Mouse (Mus musculus) bone marrow macrophage, adult 2 months (primary cell): ENCODE data around the gene Pola2. TPM values are rescaled to one million over a fixed set of nuclear protein-coding genes. Genes with fewer than 3 reads are reported as not detected.

Source experiments
- H3K27ac ChIP-seq: 2 replicates; pipeline ENCODE4 v1.5.1; 2012; ENCODE audit warnings: low read depth, low read length; ENCODE audit not compliant: insufficient read depth
- H3K4me1 ChIP-seq: 2 replicates; pipeline ENCODE4 v1.6.1; 2012; ENCODE audit warnings: low read length; ENCODE audit not compliant: control insufficient read depth, insufficient read depth
- H3K4me3 ChIP-seq: 2 replicates; pipeline ENCODE4 v1.5.1; 2012; ENCODE audit warnings: mild to moderate bottlenecking, low read length, moderate library complexity; ENCODE audit not compliant: insufficient read depth
- CTCF ChIP-seq: IDR thresholded peaks from 2 replicates; pipeline ENCODE4 v1.5.1; 2012; ENCODE audit warnings: low read depth, mild to moderate bottlenecking, low read length, moderate library complexity
- POLR2A ChIP-seq: IDR thresholded peaks from 2 replicates; pipeline ENCODE4 v1.6.1; 2012; ENCODE audit warnings: mild to moderate bottlenecking, low read depth, low read length, borderline replicate concordance
- polyA plus RNA-seq: library from polyadenylated mRNA; stranded (reverse); fragments of >200 nt; gene quantifications from 2 replicates; pipeline ENCODE4 v1.2.4, GENCODE M21; 2012; ENCODE audit not compliant: missing spikeins, insufficient read depth, insufficient read length

Pola2 gene
- polyA plus RNA-seq, 1 experiment = 24.7 TPM

DNA sequence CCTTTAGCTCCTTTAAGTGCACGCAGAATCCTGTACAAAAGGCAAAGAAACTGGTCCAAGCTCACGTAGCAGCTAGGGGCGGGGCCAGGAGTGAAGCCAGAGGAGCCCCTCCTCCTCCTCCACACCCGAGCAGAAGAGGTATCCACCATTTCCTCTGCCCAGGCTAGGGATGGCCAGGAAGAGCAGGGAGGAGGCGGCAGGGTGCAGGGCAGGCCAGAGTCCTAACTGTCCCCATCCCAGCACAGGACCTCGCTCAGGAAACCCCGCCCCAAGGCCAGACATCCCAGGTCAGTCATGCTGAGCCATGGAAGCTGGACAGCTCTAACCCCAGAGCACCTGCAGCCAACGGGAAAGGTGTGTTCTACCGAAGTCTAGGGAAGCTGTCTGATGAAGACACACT lies 42.3 kb downstream of the Pola2 start:
- Histone ChIP-seq H3K4me3 (no peak overlapping the region), H3K27ac (no peak overlapping the region)
- TF ChIP-seq CTCF (no peak), POLR2A (no peak)

GRCm38 (mm10) chr19:5913007-5913719 lies 50.8 kb downstream of the Pola2 start, which contains the start of gene Dpf2:
Gene Dpf2, minus strand, starts transcription at chr19:5913010.
- Histone ChIP-seq H3K4me1 (peaks cover 23% of the 10 kb centered on the region), H3K27ac (peak within 1 kb of the TSS; percentile 71), H3K4me3 (peak within 1 kb of the TSS; percentile 87)
- TF ChIP-seq CTCF = no peak
- no peak for TF ChIP-seq POLR2A

More for the DNA sequence above, 42.3 kb downstream of the Pola2 start:
- peaks cover 7% of the 10 kb centered on the region; the same call in 1 of the 2 replicates for H3K4me1 ChIP-seq

DNA sequence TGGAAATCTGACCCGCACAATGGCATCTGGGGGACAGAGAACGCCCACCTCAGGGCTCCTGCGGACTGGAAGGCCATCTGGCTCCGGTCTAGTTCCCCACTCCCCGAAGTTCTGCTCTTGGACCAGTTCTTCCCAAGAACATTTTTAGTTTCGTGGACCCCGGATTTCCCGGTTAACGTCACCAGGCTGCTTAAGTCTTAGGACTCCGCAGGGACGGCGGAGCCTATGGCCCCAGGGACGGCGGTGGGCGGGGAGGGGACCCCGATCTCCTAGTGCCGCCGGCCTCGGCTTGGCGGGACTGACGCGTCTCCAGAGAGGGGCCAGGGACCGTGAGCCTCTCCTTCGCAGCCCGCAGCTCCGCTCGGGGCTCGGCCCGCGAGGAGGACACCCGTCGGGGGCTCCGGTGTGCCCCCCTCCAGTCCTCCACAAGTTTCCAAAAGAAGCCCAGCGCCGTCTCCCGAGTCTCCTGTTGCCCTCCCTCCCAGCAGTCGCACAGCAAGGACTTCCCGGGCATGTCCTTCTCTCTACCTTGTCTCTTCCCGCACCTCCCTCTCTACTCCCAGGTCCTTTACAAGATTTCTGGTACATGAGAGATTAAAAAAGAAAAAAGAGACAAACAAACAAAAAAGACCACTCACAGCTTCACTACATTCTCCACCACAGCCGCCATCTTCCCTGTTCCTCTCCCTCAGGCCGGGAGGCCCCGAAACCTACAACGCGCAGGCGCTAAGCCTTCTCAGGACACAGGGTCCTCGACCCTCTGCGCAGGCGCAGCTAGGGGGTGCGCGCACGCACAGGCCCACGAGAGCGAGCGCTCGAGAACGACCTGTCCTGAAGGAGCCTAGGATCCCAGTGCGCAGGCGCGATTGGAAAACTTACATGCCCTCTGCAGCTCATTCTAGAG lies 51.6 kb downstream of the Pola2 start:
- peak overlapping the region; percentile 71 for H3K27ac ChIP-seq
- H3K4me3 ChIP-seq = peak overlapping the region; percentile 87
- TF ChIP-seq POLR2A (no peak), CTCF (no peak)
- H3K4me1 ChIP-seq = peaks cover 29% of the 10 kb centered on the region

- peaks cover 30% of the 10 kb centered on the region for H3K4me1 ChIP-seq
- TF ChIP-seq CTCF (no peak), POLR2A (no peak)
- H3K4me3 ChIP-seq = peak overlapping the region; percentile 87
- peak overlapping the region; percentile 71 for H3K27ac ChIP-seq
Measured at GRCm38 (mm10) chr19:5911430-5912102, 52.4 kb downstream of the Pola2 start.

- no peak overlapping the region for H3K4me3 ChIP-seq
- TF ChIP-seq CTCF (no peak), POLR2A (no peak)
- H3K27ac ChIP-seq = no peak overlapping the region
Measured at GRCm38 (mm10) chr19:5910221-5910620, 53.8 kb downstream of the Pola2 start.

GRCm38 (mm10) chr19:5907275-5907674 lies 56.7 kb downstream of the Pola2 start:
- Histone ChIP-seq H3K27ac (0 out of 2 replicates have a peak overlapping the region, but pooled peaks have one; percentile 2), H3K4me1 (peaks cover 23% of the 10 kb centered on the region), H3K4me3 (no peak overlapping the region)
- TF ChIP-seq CTCF (no peak), POLR2A (no peak)

More at GRCm38 (mm10) chr19:5910221-5910620, 53.8 kb downstream of the Pola2 start:
- H3K4me1 ChIP-seq = peaks cover 30% of the 10 kb centered on the region

DNA sequence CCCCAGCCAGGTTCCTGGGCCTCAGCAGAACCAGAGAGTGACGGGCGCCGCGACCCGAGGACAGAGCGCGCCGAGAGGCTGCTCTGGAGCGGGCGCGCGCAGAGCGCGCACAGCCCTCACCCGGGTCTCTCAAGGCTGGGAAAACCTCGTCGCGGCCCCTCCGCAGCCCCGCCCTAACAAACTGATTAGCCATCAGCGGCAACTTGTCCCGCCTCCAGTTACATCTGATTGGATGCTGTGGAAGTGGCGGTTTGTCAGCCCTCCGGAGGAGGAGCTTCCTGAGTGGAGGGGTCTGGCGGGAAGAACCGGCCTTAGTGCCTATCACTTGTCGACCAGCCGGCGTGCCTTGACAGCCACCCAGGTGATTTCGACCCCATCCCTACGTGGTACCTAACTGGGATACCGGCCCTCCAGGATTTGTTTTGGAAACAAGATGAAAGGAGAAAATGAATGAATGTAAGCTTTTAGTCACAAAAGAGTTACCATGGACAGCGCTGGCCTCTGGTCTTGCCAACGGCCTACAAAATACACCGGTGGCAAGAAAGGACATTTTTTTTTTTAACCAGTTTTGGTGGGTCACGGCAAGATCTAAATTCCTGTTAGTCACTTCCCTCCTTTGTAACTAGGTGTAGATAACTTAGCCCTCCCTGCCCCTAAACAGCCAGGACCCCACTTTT lies 69.9 kb downstream of the Pola2 start, which contains the start of gene Tigd3:
Gene Tigd3, minus strand, starts transcription at position 148 of the 677 bp plus-strand sequence.
- Histone ChIP-seq H3K4me3 (peak within 1 kb of the TSS; percentile 52), H3K4me1 (no peaks in the 10 kb centered on the region), H3K27ac (no peak within 1 kb of the TSS)
- no peak for TF ChIP-seq POLR2A

- H3K4me1 ChIP-seq = no peaks in the 10 kb centered on the region
- H3K27ac ChIP-seq = no peak overlapping the region
- peak overlapping the region; percentile 52 for H3K4me3 ChIP-seq
- no peak for TF ChIP-seq POLR2A
- TF ChIP-seq CTCF = no peak
Measured at GRCm38 (mm10) chr19:5893282-5894001, 70.6 kb downstream of the Pola2 start.
